Mouse (Mus musculus) bone marrow, adult 2 months (tissue): ENCODE data around the gene Pex11g. TPM values are rescaled to one million over a fixed set of nuclear protein-coding genes. Genes with fewer than 3 reads are reported as not detected.

ENCODE experiments used
- H3K27ac ChIP-seq: fragments of 200-500 bp; 2 replicates; pipeline ENCODE4 v1.5.1; 2012; ENCODE audit warnings: low read depth, mild to moderate bottlenecking, control low read depth, inconsistent platforms, low read length; ENCODE audit not compliant: control insufficient read depth, poor library complexity, insufficient read depth
- H3K4me1 ChIP-seq: fragments of 200-500 bp; 2 replicates; pipeline ENCODE4 v1.6.1; 2011; ENCODE audit warnings: low read length; ENCODE audit not compliant: control insufficient read depth, insufficient read depth
- H3K4me3 ChIP-seq: fragments of 200-500 bp; replicated peaks from 2 replicates; pipeline ENCODE3; 2011; ENCODE audit warnings: mild to moderate bottlenecking, low read depth, low read length, control low read depth; ENCODE audit not compliant: control insufficient read depth
- CTCF ChIP-seq: fragments of 200-500 bp; IDR thresholded peaks from 2 replicates; pipeline ENCODE4 v1.5.1; 2011; ENCODE audit warnings: low read length, control low read depth; ENCODE audit not compliant: control insufficient read depth, insufficient read depth
- POLR2A ChIP-seq: fragments of 200-500 bp; IDR thresholded peaks from 2 replicates; pipeline ENCODE4 v1.6.1; 2011; ENCODE audit warnings: low read depth, mild to moderate bottlenecking, control low read depth, low read length, borderline replicate concordance; ENCODE audit not compliant: control insufficient read depth
- WGBS: fragments of 180-500 bp; shearing (Covaris S2); methylation state at CpG from one replicate; pipeline ENCODE4 v1.1.7; 2018; 5-methylcytosine and 5-hydroxymethylcytosine counted together
- polyA plus RNA-seq: library from polyadenylated mRNA; stranded (reverse); fragments of >200 nt; gene quantifications from 2 replicates; pipeline ENCODE4 v1.2.4, GENCODE M21; 2011; ENCODE audit warnings: low replicate concordance; ENCODE audit not compliant: missing spikeins, insufficient read depth, insufficient read length

The Pex11g gene
- polyA plus RNA-seq, 1 experiment, result 2.6 TPM

DNA sequence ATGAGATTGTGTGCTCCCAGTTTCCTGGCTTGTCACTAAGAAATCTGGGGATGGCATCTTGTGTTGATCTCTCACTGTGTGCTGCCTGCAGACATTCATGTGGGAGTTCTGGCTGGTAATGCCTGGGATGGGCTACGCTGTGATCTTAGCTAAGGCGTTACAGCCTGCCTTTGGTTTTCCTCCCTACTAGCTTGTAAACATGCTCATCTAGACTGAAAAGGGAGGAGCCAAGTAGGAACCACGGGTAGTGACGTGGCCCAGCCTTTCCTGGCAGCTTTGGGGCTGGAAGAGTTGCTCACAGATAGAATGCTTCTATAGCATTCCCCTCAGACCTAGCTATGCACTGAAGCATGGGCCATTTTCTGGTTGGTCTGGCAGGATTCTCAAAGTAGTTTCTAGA, 34.7 kb upstream of the Pex11g start:
- TF ChIP-seq POLR2A, result no peak
- TF ChIP-seq CTCF, result no peak
- Histone ChIP-seq H3K4me3 (no peak overlapping the region), H3K4me1 (peaks cover 3% of the 10 kb centered on the region; the same call in 1 of the 2 replicates), H3K27ac (no peak overlapping the region)
- 48% methylated on average over 4 of the region's 4 CpGs for WGBS

GRCm38 (mm10) chr8:3500235-3501090, 33.0 kb upstream of the Pex11g start, which contains the start of gene Mcoln1:
Mcoln1 (plus strand) TSS chr8:3500457.
- Histone ChIP-seq H3K27ac (peak within 1 kb of the TSS; percentile 44), H3K4me3 (peak within 1 kb of the TSS; percentile 70), H3K4me1 (peaks cover 3% of the 10 kb centered on the region; the same call in 1 of the 2 replicates)
- WGBS, result under 1% methylated on average over 70 of the region's 70 CpGs
- peak; percentile 86; the same call in 1 of the 2 replicates for TF ChIP-seq POLR2A
- 0 out of 2 replicates have a peak, but pooled peaks have one; percentile 0 for TF ChIP-seq CTCF

GRCm38 (mm10) chr8:3499751-3500150, 32.3 kb upstream of the Pex11g start:
- peak overlapping the region; percentile 70 for H3K4me3 ChIP-seq
- peak overlapping the region; percentile 44 for H3K27ac ChIP-seq
- peaks cover 3% of the 10 kb centered on the region; the same call in 1 of the 2 replicates for H3K4me1 ChIP-seq
- TF ChIP-seq POLR2A (no peak), CTCF (no peak)
- 3% methylated on average over 8 of the region's 8 CpGs for WGBS

- WGBS, result 77% methylated on average over 3 of the region's 3 CpGs
- peaks cover 3% of the 10 kb centered on the region; the same call in 1 of the 2 replicates for H3K4me1 ChIP-seq
These were observed 31.1 kb upstream of the Pex11g start for GRCm38 (mm10) chr8:3498583-3498982.

GRCm38 (mm10) chr8:3496428-3496748, 28.9 kb upstream of the Pex11g start:
- TF ChIP-seq POLR2A (no peak), CTCF (no peak)
- Histone ChIP-seq H3K4me1 (peaks cover 3% of the 10 kb centered on the region; the same call in 1 of the 2 replicates), H3K4me3 (no peak overlapping the region), H3K27ac (no peak overlapping the region)
- WGBS, result 89% methylated on average over 15 of the region's 15 CpGs

More at GRCm38 (mm10) chr8:3498583-3498982, 31.1 kb upstream of the Pex11g start:
- H3K27ac ChIP-seq, result no peak overlapping the region
- no peak overlapping the region for H3K4me3 ChIP-seq
- TF ChIP-seq CTCF, result no peak
- TF ChIP-seq POLR2A, result no peak

GRCm38 (mm10) chr8:3495578-3496427, 28.3 kb upstream of the Pex11g start:
- H3K4me3 ChIP-seq, result no peak overlapping the region
- WGBS, result 94% methylated on average over 44 of the region's 44 CpGs

DNA sequence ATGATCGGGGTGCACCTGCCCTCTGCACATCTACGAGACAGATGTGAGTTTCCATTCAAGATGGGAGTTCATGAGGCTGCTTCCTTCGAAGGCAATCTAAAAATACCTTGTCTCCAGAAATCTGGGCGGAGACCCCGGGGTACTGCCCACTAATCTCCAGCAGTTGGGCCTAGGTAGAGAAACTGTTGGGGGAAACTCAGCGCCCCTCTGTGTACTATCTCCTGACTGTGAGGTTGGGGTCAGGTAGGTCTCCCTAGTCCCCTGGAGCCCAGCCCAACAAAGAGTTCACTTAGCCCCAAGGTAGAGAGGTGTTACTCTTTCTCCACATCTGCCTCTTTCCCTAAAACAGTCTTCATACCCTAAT, 26.3 kb upstream of the Pex11g start:
- TF ChIP-seq CTCF, result no peak
- H3K4me1 ChIP-seq, result peaks cover 1% of the 10 kb centered on the region; the same call in 1 of the 2 replicates
- no peak overlapping the region for H3K27ac ChIP-seq
- no peak overlapping the region for H3K4me3 ChIP-seq
- WGBS, result 23% methylated on average over 6 of the region's 6 CpGs

More at GRCm38 (mm10) chr8:3495578-3496427, 28.3 kb upstream of the Pex11g start:
- TF ChIP-seq CTCF (no peak), POLR2A (peak; percentile 26; the same call in 1 of the 2 replicates)
- no peak overlapping the region for H3K27ac ChIP-seq
- peaks cover 1% of the 10 kb centered on the region; the same call in 1 of the 2 replicates for H3K4me1 ChIP-seq
